Mouse (Mus musculus): ENCODE measurements at regions not wholly inside any gene's neighbourhood (a gene's known extent, or its start where the extent isn't known, plus 50 kb on each side); places are given as distances from the start of the nearest gene placed in this dataset.

DNA sequence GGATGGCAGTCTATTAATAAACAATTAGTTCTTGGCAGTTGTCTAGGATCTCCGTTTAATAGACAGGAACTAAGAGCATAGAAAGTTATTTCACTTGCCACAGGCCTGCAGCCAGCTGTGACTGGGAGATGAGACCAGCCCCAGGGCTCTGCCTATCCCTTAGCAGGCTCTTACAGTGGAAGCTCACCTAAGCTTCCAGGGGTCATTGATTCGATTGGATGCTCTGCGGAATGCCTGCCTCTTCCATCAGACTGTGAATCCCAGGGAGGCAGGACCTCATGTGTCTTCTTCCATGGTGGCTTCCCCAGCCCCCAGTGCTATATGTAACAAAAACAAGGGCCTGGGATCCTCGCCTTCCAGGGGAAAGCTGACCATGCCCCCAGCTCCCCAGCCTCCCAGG is 376.8 kb downstream of the Ptpru start:
- TF ChIP-seq CTCF (IDR thresholded peaks at IDR 0.05; ENCODE audit: low read depth, low read length) (no peak), EP300 (IDR thresholded peaks at IDR 0.05; ENCODE audit: insufficient read depth, low read depth, low read length) (no peak), POLR2A (IDR thresholded peaks at IDR 0.05; ENCODE audit: insufficient read depth, low read length) (no peak)
- H3K36me3 ChIP-seq (ENCODE audit: control insufficient read depth, insufficient read depth, low read length, poor library complexity, severe bottlenecking): no peaks in the 10 kb centered on the region
- peaks cover 3% of the 10 kb centered on the region; the same call in 1 of the 2 replicates for H3K9me3 ChIP-seq (replicated peaks; ENCODE audit: control insufficient read depth, insufficient read depth, low read length, poor library complexity, severe bottlenecking)
- no peak overlapping the region for H3K27ac ChIP-seq (ENCODE audit: insufficient read depth, low read length)
- H3K9ac ChIP-seq (ENCODE audit: low read depth, poor library complexity, severe bottlenecking): no peak overlapping the region
- no peaks in the 10 kb centered on the region for H3K27me3 ChIP-seq (ENCODE audit: control insufficient read depth, insufficient read depth, low read length, poor library complexity, severe bottlenecking)
- H3K4me3 ChIP-seq (ENCODE audit: low read depth, low read length): no peak overlapping the region
- H3K4me1 ChIP-seq (ENCODE audit: control insufficient read depth, insufficient read depth, low read length): no peaks in the 10 kb centered on the region

DNA sequence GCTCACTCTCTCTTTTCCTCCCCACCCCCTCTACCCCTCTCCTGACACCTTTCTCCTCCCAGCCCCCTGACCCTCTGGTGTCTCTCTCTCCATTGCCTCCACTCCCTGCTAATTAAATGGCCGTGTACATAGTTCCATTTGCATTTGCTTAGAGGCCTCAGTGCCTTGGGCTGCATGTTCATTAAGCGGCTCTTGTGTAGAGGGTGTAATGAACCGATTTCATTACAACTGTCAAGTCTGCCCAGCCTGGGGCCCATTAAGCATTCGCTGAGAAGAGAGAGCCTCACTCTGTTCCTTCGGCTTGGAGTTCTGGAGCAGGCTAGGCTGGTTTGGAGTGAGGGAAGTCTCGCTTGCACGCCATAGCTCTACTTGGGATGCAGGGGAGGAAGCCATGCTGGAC is 376.4 kb downstream of the Ptpru start:
- no peak for TF ChIP-seq EP300 (IDR thresholded peaks at IDR 0.05; ENCODE audit: insufficient read depth, low read depth, low read length)
- no peak for TF ChIP-seq POLR2A (IDR thresholded peaks at IDR 0.05; ENCODE audit: insufficient read depth, low read length)
- TF ChIP-seq CTCF (IDR thresholded peaks at IDR 0.05; ENCODE audit: low read depth, low read length): no peak
- Histone ChIP-seq H3K9ac (ENCODE audit: low read depth, poor library complexity, severe bottlenecking) (no peak overlapping the region), H3K4me3 (ENCODE audit: low read depth, low read length) (no peak overlapping the region), H3K27ac (ENCODE audit: insufficient read depth, low read length) (no peak overlapping the region), H3K36me3 (ENCODE audit: control insufficient read depth, insufficient read depth, low read length, poor library complexity, severe bottlenecking) (no peaks in the 10 kb centered on the region), H3K27me3 (ENCODE audit: control insufficient read depth, insufficient read depth, low read length, poor library complexity, severe bottlenecking) (no peaks in the 10 kb centered on the region), H3K9me3 (replicated peaks; ENCODE audit: control insufficient read depth, insufficient read depth, low read length, poor library complexity, severe bottlenecking) (peaks cover 3% of the 10 kb centered on the region; the same call in 1 of the 2 replicates), H3K4me1 (ENCODE audit: control insufficient read depth, insufficient read depth, low read length) (no peaks in the 10 kb centered on the region)

DNA sequence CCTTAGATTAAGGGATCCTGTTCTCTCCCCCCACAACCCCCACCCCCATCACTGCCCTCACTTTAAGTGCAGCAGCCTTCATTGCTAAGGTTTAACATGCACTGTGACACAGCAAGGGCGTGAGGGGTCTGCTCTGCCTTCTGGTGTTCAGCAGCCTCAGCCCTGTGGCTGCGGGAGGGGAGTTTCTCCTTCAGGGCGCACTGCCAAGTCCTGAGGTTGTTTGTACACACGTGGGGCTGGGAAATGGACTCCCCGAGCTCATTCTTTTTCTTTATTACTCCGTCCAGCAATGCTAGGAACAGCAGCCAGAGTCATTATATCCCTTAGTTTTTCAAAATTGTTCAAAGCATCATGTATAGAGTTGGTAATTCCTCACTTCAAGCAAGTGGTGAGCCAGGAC is 363.1 kb downstream of the Ptpru start:
- no peak overlapping the region for H3K27ac ChIP-seq (ENCODE audit: insufficient read depth, low read length)
- no peaks in the 10 kb centered on the region for H3K4me1 ChIP-seq (ENCODE audit: control insufficient read depth, insufficient read depth, low read length)
- H3K27me3 ChIP-seq (ENCODE audit: control insufficient read depth, insufficient read depth, low read length, poor library complexity, severe bottlenecking): no peaks in the 10 kb centered on the region
- TF ChIP-seq EP300 (IDR thresholded peaks at IDR 0.05; ENCODE audit: insufficient read depth, low read depth, low read length) (no peak), CTCF (IDR thresholded peaks at IDR 0.05; ENCODE audit: low read depth, low read length) (no peak), POLR2A (IDR thresholded peaks at IDR 0.05; ENCODE audit: insufficient read depth, low read length) (no peak)
- no peak overlapping the region for H3K9ac ChIP-seq (ENCODE audit: low read depth, poor library complexity, severe bottlenecking)
- H3K9me3 ChIP-seq (replicated peaks; ENCODE audit: control insufficient read depth, insufficient read depth, low read length, poor library complexity, severe bottlenecking): no peaks in the 10 kb centered on the region
- no peak overlapping the region for H3K4me3 ChIP-seq (ENCODE audit: low read depth, low read length)
- H3K36me3 ChIP-seq (ENCODE audit: control insufficient read depth, insufficient read depth, low read length, poor library complexity, severe bottlenecking): no peaks in the 10 kb centered on the region

DNA sequence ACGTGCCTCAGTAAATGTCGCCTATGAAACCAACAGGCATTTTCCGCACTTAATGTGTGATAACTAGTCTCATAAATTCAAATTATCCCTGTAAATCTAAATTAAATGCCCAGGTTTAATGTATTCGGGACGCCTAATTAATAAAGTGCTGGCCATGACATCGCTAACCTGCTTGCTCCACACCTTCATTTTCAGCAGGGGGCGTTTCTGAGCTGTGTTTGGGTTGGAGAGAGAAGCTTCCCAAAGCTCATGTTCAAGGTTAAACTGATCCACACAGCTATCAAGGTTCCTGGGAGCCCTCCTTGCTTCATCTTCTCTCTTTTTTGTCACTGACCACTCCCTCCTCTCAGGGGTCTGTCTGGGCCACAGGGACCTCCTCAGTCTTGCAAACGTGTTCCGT is 359.2 kb downstream of the Ptpru start:
- Histone ChIP-seq H3K36me3 (ENCODE audit: control insufficient read depth, insufficient read depth, low read length, poor library complexity, severe bottlenecking) (no peaks in the 10 kb centered on the region), H3K27ac (ENCODE audit: insufficient read depth, low read length) (no peak overlapping the region), H3K4me3 (ENCODE audit: low read depth, low read length) (no peak overlapping the region), H3K27me3 (ENCODE audit: control insufficient read depth, insufficient read depth, low read length, poor library complexity, severe bottlenecking) (no peaks in the 10 kb centered on the region), H3K9ac (ENCODE audit: low read depth, poor library complexity, severe bottlenecking) (no peak overlapping the region), H3K4me1 (ENCODE audit: control insufficient read depth, insufficient read depth, low read length) (no peaks in the 10 kb centered on the region), H3K9me3 (replicated peaks; ENCODE audit: control insufficient read depth, insufficient read depth, low read length, poor library complexity, severe bottlenecking) (no peaks in the 10 kb centered on the region)
- TF ChIP-seq CTCF (IDR thresholded peaks at IDR 0.05; ENCODE audit: low read depth, low read length) (no peak), EP300 (IDR thresholded peaks at IDR 0.05; ENCODE audit: insufficient read depth, low read depth, low read length) (no peak), POLR2A (IDR thresholded peaks at IDR 0.05; ENCODE audit: insufficient read depth, low read length) (no peak)

DNA sequence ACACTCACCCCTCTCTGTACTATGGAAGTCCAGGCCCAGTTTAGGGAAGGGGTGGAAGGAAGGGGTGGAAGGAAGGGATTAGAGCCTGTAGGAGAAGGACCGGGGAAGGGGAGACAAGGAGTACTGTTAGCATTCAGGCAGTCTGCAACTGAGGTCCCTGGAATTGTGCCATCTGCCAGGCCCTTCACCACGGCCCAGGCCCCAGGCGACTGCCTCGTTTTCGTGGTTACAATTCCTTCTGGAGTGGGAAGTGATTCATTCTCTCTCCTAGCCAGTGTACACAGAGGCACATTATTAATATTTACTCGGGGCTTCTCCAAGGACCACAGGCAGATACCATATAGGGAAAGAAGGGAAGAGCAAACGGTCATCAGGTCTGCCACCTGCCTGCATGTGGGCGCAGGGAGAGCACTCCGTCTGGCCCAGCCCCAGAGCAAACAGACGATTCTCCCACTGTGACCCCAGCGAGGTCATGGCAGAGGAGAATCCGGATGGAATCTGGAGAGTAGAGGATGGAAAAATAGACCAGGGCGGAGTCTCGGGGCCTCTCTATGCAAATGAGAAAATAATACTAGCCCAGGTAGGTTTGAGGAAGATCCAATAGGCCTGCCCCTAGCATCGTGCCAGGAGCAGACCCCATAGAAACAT is 354.0 kb downstream of the Ptpru start:
- no peaks in the 10 kb centered on the region for H3K36me3 ChIP-seq (ENCODE audit: control insufficient read depth, insufficient read depth, low read length, poor library complexity, severe bottlenecking)
- no peaks in the 10 kb centered on the region for H3K27me3 ChIP-seq (ENCODE audit: control insufficient read depth, insufficient read depth, low read length, poor library complexity, severe bottlenecking)
- no peaks in the 10 kb centered on the region for H3K9me3 ChIP-seq (replicated peaks; ENCODE audit: control insufficient read depth, insufficient read depth, low read length, poor library complexity, severe bottlenecking)
- H3K9ac ChIP-seq (ENCODE audit: low read depth, poor library complexity, severe bottlenecking): no peak overlapping the region
- H3K27ac ChIP-seq (ENCODE audit: insufficient read depth, low read length): no peak overlapping the region
- no peaks in the 10 kb centered on the region for H3K4me1 ChIP-seq (ENCODE audit: control insufficient read depth, insufficient read depth, low read length)
- no peak for TF ChIP-seq EP300 (IDR thresholded peaks at IDR 0.05; ENCODE audit: insufficient read depth, low read depth, low read length)
- TF ChIP-seq CTCF (IDR thresholded peaks at IDR 0.05; ENCODE audit: low read depth, low read length): no peak
- TF ChIP-seq POLR2A (IDR thresholded peaks at IDR 0.05; ENCODE audit: insufficient read depth, low read length): no peak
- no peak overlapping the region for H3K4me3 ChIP-seq (ENCODE audit: low read depth, low read length)

DNA sequence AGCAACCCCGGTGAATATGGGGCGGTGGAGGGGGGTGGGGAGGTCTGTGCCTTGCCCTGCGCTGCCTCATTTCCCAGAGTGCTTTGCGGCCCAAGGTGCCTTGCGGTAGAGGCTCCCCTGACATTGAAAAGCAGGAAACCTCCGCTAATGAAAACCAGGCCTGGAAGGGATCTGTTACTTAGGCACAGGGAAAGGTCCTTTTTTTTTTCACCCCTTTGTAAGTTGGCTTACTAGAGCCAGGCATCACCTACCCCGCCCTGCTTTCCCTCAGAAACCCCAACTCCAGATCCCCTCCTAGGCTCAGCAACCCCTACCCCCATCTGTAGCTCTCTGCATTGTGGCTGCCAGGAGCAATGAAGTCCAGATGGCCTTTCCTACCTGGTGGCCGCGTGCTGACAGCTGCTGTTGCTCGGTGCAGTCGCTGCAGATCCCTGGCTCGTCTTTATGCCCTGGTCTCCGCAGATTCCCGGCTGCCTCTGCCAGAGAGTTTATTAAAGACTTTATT is 353.4 kb downstream of the Ptpru start:
- H3K9me3 ChIP-seq (replicated peaks; ENCODE audit: control insufficient read depth, insufficient read depth, low read length, poor library complexity, severe bottlenecking): no peaks in the 10 kb centered on the region
- no peaks in the 10 kb centered on the region for H3K27me3 ChIP-seq (ENCODE audit: control insufficient read depth, insufficient read depth, low read length, poor library complexity, severe bottlenecking)
- H3K36me3 ChIP-seq (ENCODE audit: control insufficient read depth, insufficient read depth, low read length, poor library complexity, severe bottlenecking): no peaks in the 10 kb centered on the region
- no peak overlapping the region for H3K27ac ChIP-seq (ENCODE audit: insufficient read depth, low read length)
- H3K4me1 ChIP-seq (ENCODE audit: control insufficient read depth, insufficient read depth, low read length): no peaks in the 10 kb centered on the region
- H3K4me3 ChIP-seq (ENCODE audit: low read depth, low read length): no peak overlapping the region
- H3K9ac ChIP-seq (ENCODE audit: low read depth, poor library complexity, severe bottlenecking): no peak overlapping the region
- no peak for TF ChIP-seq CTCF (IDR thresholded peaks at IDR 0.05; ENCODE audit: low read depth, low read length)
- no peak for TF ChIP-seq EP300 (IDR thresholded peaks at IDR 0.05; ENCODE audit: insufficient read depth, low read depth, low read length)
- TF ChIP-seq POLR2A (IDR thresholded peaks at IDR 0.05; ENCODE audit: insufficient read depth, low read length): no peak

Data from ES-Bruce4 (cell line).